8 mouse cellular contexts compared by ENCODE assay signal in genomic region chr1:165660774-165661173, GRCm38 (mm10). TPM values are rescaled to one million over a fixed set of nuclear protein-coding genes. Genes with fewer than 3 reads are reported as not detected.
DNase-seq lines count a peak whose midpoint lies in the region; ATAC-seq and TF ChIP-seq lines count a peak whose summit lies in the region.

No protein-coding gene starts in this region.

- peaks cover 21% of the 10 kb centered on the region for H3K36me3 ChIP-seq in kidney, embryonic 16.5 days (ENCODE audit: insufficient read depth, low read length)
- no peaks in the 10 kb centered on the region for H3K36me3 ChIP-seq in forebrain, embryonic 11.5 days (ENCODE audit: control insufficient read depth, insufficient read depth, low read length)
- no peaks in the 10 kb centered on the region for H3K36me3 ChIP-seq in midbrain, postnatal 0 days (ENCODE audit: insufficient read depth, low read length)

- H3K9ac ChIP-seq in kidney, embryonic 16.5 days (replicated peaks; ENCODE audit: low read length) = no peak overlapping the region
- H3K9ac ChIP-seq in forebrain, embryonic 11.5 days (ENCODE audit: low read length) = no peak overlapping the region
- no peak overlapping the region for H3K9ac ChIP-seq in midbrain, postnatal 0 days (replicated peaks; ENCODE audit: low read length, poor library complexity, severe bottlenecking)

- peaks cover 22% of the 10 kb centered on the region for H3K4me1 ChIP-seq in kidney, embryonic 16.5 days (ENCODE audit: insufficient read depth, low read length)
- H3K4me1 ChIP-seq in forebrain, embryonic 11.5 days (replicated peaks; ENCODE audit: control insufficient read depth, insufficient read depth, low read length) = peaks cover 9% of the 10 kb centered on the region
- H3K4me1 ChIP-seq in midbrain, postnatal 0 days (ENCODE audit: insufficient read depth, low read length) = no peaks in the 10 kb centered on the region

- H3K4me2 ChIP-seq in kidney, embryonic 16.5 days (replicated peaks; ENCODE audit: low read depth, low read length) = no peak overlapping the region
- no peak overlapping the region for H3K4me2 ChIP-seq in forebrain, embryonic 11.5 days (ENCODE audit: low read depth, low read length, severe bottlenecking)
- H3K4me2 ChIP-seq in midbrain, postnatal 0 days (ENCODE audit: low read depth, low read length, poor library complexity, severe bottlenecking) = no peak overlapping the region

- 27% methylated on average over 4 of the region's 4 CpGs for WGBS in kidney, embryonic 16.5 days
- WGBS in forebrain, embryonic 11.5 days = 19% methylated on average over 4 of the region's 4 CpGs
- WGBS in midbrain, postnatal 0 days = 11% methylated on average over 4 of the region's 4 CpGs

- DNase-seq in kidney, adult 11 months = peak; percentile 34
- DNase-seq in R1 (ENCODE audit: low read depth, low spot score) = peak; percentile 62
- DNase-seq in forebrain, embryonic 11.5 days (ENCODE audit: low spot score) = peak; percentile 73
- DNase-seq in left cerebral cortex, postnatal 25 days (ENCODE audit: low spot score in 2 of 2) = peak; percentile 73 to 75
- DNase-seq in midbrain, postnatal 0 days (ENCODE audit: low spot score) = peak; percentile 90
- DNase-seq in thymus, postnatal 25 days = peak; percentile 61

- no peak for ATAC-seq in kidney, embryonic 16.5 days (ENCODE audit: low FRiP score, low TSS enrichment)
- peak; percentile 44; the same call in 1 of the 2 replicates for ATAC-seq in forebrain, embryonic 11.5 days (replicated peaks; ENCODE audit: low FRiP score)
- ATAC-seq in inflammation-experienced regulatory T-cells, adult 6 months = peak; percentile 64
- ATAC-seq in midbrain, postnatal 0 days (ENCODE audit: low FRiP score) = peak; percentile 35; the same call in 1 of the 2 replicates

- no peaks in the 10 kb centered on the region for H3K9me3 ChIP-seq in kidney, embryonic 16.5 days (ENCODE audit: low read length)
- no peaks in the 10 kb centered on the region for H3K9me3 ChIP-seq in forebrain, embryonic 11.5 days (ENCODE audit: control insufficient read depth, low read length)
- H3K9me3 ChIP-seq in midbrain, postnatal 0 days (ENCODE audit: low read length) = no peaks in the 10 kb centered on the region

- TF ChIP-seq CTCF in midbrain, postnatal 0 days (IDR thresholded peaks at IDR 0.05) = peak; percentile 88

- no peaks in the 10 kb centered on the region for H3K27me3 ChIP-seq in kidney, embryonic 16.5 days (ENCODE audit: insufficient read depth, low read length)
- no peaks in the 10 kb centered on the region for H3K27me3 ChIP-seq in forebrain, embryonic 11.5 days (ENCODE audit: control insufficient read depth, insufficient read depth, low read length)
- H3K27me3 ChIP-seq in midbrain, postnatal 0 days (ENCODE audit: insufficient read depth, low read length) = no peaks in the 10 kb centered on the region

- intact Hi-C loops in left cerebral cortex, postnatal 25 days (cut with DNase I) = loop anchor here (1.0 to 10.0 kb wide), 2 partner anchors 76 to 494 kb away; no protein-coding TSS in a partner anchor

- H3K4me3 ChIP-seq in kidney, embryonic 16.5 days (ENCODE audit: low read length) = no peak overlapping the region
- no peak overlapping the region for H3K4me3 ChIP-seq in forebrain, embryonic 11.5 days (ENCODE audit: low read depth, low read length)
- no peak overlapping the region for H3K4me3 ChIP-seq in midbrain, postnatal 0 days (ENCODE audit: low read depth, low read length)

- H3K27ac ChIP-seq in kidney, embryonic 16.5 days (ENCODE audit: low read length) = no peak overlapping the region
- H3K27ac ChIP-seq in forebrain, embryonic 11.5 days (ENCODE audit: low read depth, low read length) = no peak overlapping the region
- no peak overlapping the region for H3K27ac ChIP-seq in midbrain, postnatal 0 days (ENCODE audit: low read depth, low read length)

RNA-seq across cellular contexts. Expression of gene Mpzl1, which starts 26.4 kb away (rescaled TPM):
- 221 and 236 TPM in 2 replicates for polyA plus RNA-seq in kidney, embryonic 16.5 days (2015; fragmentation: Nextera tagmentation; extraction: Ambion mirVana)
- polyA plus RNA-seq in forebrain, embryonic 11.5 days (2014; fragmentation: Nextera tagmentation; extraction: Ambion mirVana) = 128 and 141 TPM in 2 replicates
- under 1 TPM in 2 of 3 experiments, not detected in 1; 0.70 to 0.77 TPM for polyA plus RNA-seq in inflammation-experienced regulatory T-cells, adult 6 months (2017; shearing (Covaris generic))
- total RNA-seq in left cerebral cortex, postnatal 25 days (2021) = 10 to 100 TPM; 34.2 to 36.6 TPM
- total RNA-seq in midbrain, postnatal 0 days (2014; rRNA removed) = 29.7 and 38.2 TPM in 2 replicates
- polyA plus RNA-seq in midbrain, postnatal 0 days (2015; fragmentation: Nextera tagmentation; extraction: Ambion mirVana) = 138 and 146 TPM in 2 replicates

RNA-seq across cellular contexts. Expression of gene Rcsd1, which starts 48.8 kb away (rescaled TPM):
- polyA plus RNA-seq in kidney, embryonic 16.5 days (2015; fragmentation: Nextera tagmentation; extraction: Ambion mirVana) = 54.9 and 61.4 TPM in 2 replicates
- 6.4 and 7.2 TPM in 2 replicates for polyA plus RNA-seq in forebrain, embryonic 11.5 days (2014; fragmentation: Nextera tagmentation; extraction: Ambion mirVana)
- polyA plus RNA-seq in inflammation-experienced regulatory T-cells, adult 6 months (2017; shearing (Covaris generic)) = 100 to 1,000 TPM in 2 of 3 experiments, 10 to 100 TPM in 1; 84.1 to 109 (median 101) TPM
- 1 to 10 TPM; 4.9 to 6.0 TPM for total RNA-seq in left cerebral cortex, postnatal 25 days (2021)
- total RNA-seq in midbrain, postnatal 0 days (2014; rRNA removed) = 7.6 and 7.9 TPM in 2 replicates
- polyA plus RNA-seq in midbrain, postnatal 0 days (2015; fragmentation: Nextera tagmentation; extraction: Ambion mirVana) = 8.0 and 9.1 TPM in 2 replicates

Comparison
In these comparisons a context has a peak if more than half of its experiments do, and no peak if none do; other contexts are left out.
1. DNase-seq: peak in every context shown above with its lines; median percentile 90 in midbrain, postnatal 0 days; 74 in left cerebral cortex, postnatal 25 days; 73 in forebrain, embryonic 11.5 days; 62 in R1; 61 in thymus, postnatal 25 days; 34 in kidney, adult 11 months.
2. RNA of gene Mpzl1, which starts 26.4 kb away (polyA plus RNA-seq): 221 to 236 TPM in kidney, embryonic 16.5 days, 138 to 146 TPM in midbrain, postnatal 0 days and 128 to 141 TPM in forebrain, embryonic 11.5 days; 0.70 to 0.77 TPM in inflammation-experienced regulatory T-cells, adult 6 months; every median in the first group is over 10 times any median in the second.